Mouse (Mus musculus) heart, postnatal 0 days (tissue): Measurements from ENCODE around the gene Ush1g.

Source experiments
- CTCF ChIP-seq: IDR thresholded peaks from 2 replicates; pipeline ENCODE4 v1.5.1; 2016; ENCODE audit warnings: antibody characterized with exemption, control low read depth, low read depth
- EP300 ChIP-seq: IDR thresholded peaks from 2 replicates; pipeline ENCODE4 v1.6.1; 2016; ENCODE audit warnings: antibody characterized with exemption, low read depth

DNA sequence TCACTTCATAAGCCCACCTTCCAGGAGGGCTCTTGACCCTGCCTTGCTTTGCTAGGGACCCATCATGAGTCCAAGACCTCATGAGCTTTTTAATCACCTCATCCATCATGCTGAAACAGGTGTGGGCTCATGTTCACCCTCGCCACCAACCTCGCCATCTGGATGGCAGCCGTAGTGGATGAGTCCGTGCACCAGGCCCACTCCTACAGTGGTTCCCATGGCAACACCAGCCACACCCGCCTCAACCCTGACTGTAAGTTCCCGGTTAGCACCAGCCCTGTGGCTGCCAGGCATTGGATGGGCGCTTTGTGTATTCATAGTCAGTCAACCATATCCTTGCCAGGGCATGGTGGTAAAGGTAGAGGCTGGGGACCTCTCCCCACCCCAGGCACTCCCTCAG lies 4.9 kb upstream of the Ush1g start:
- TF ChIP-seq EP300, result no peak
- no peak for TF ChIP-seq CTCF
